Mouse (Mus musculus) liver, postnatal 0 days (tissue): ENCODE measurements around the gene Gfpt2. TPM values are rescaled to one million over a fixed set of nuclear protein-coding genes. Genes with fewer than 3 reads are reported as not detected.
A peak's percentile ranks its signal among the peaks of the same experiment; 100 is the strongest.
"Not testable (repeated sequence)": the region's sequence is repeated elsewhere in the genome, so short reads cannot be mapped to it uniquely, and the experiment has no call there.

Experiments
- ATAC-seq: fragments of 200-750 bp; cut with Nextera tagmentation; 2 replicates; pipeline ENCODE4 v1.8.0; 2017; ENCODE audit warnings: mild to moderate bottlenecking, moderate library complexity
- DNase-seq: peaks from one replicate; pipeline ENCODE4 v3.0.0-alpha.2; 2016
- H3K27ac ChIP-seq: fragments of 300-500 bp; sonication (generic); 2 replicates; pipeline ENCODE4 v1.5.1; 2014; ENCODE audit warnings: antibody characterized with exemption, moderate library complexity, mild to moderate bottlenecking, low read depth
- H3K27me3 ChIP-seq: fragments of 300-500 bp; sonication (generic); 2 replicates; pipeline ENCODE4 v1.6.1; 2014; ENCODE audit warnings: low read length, control low read depth, mixed read lengths; ENCODE audit not compliant: insufficient read depth
- H3K36me3 ChIP-seq: fragments of 300-500 bp; sonication (generic); replicated peaks from 2 replicates; pipeline ENCODE4 v1.6.1; 2014; ENCODE audit warnings: mild to moderate bottlenecking, control low read depth, low read length, moderate library complexity, mixed read lengths; ENCODE audit not compliant: insufficient read depth
- H3K4me1 ChIP-seq: fragments of 300-500 bp; sonication (generic); 2 replicates; pipeline ENCODE4 v1.6.1; 2014; ENCODE audit warnings: antibody characterized with exemption, mild to moderate bottlenecking, control low read depth; ENCODE audit not compliant: insufficient read depth
- H3K4me2 ChIP-seq: fragments of 300-500 bp; sonication (generic); 2 replicates; pipeline ENCODE4 v1.6.1; 2014; ENCODE audit warnings: low read depth, mild to moderate bottlenecking, low read length, moderate library complexity, mixed read lengths
- H3K4me3 ChIP-seq: fragments of 300-500 bp; sonication (generic); 2 replicates; pipeline ENCODE4 v1.5.1; 2014; ENCODE audit warnings: low read depth, low read length
- H3K9ac ChIP-seq: fragments of 300-500 bp; sonication (generic); replicated peaks from 2 replicates; pipeline ENCODE4 v1.6.1; 2014; ENCODE audit warnings: mild to moderate bottlenecking, moderate library complexity
- H3K9me3 ChIP-seq: fragments of 300-500 bp; sonication (generic); 2 replicates; pipeline ENCODE4 v1.6.1; 2016; ENCODE audit warnings: mild to moderate bottlenecking, control low read depth, low read length, mixed read lengths
- CTCF ChIP-seq: sonication (generic); IDR thresholded peaks from 2 replicates; pipeline ENCODE4 v1.5.1; 2016; ENCODE audit warnings: antibody characterized with exemption, low read depth
- EP300 ChIP-seq: IDR thresholded peaks from 2 replicates; pipeline ENCODE4 v1.6.1; 2016; ENCODE audit warnings: antibody characterized with exemption, low read depth, mild to moderate bottlenecking
- WGBS: fragments of 180-500 bp; shearing (Covaris S2); extraction: QIAGEN DNeasy Blood & Tissue Kit; methylation state at CpG from one replicate; pipeline ENCODE4 v1.1.7; 2014; ENCODE audit not compliant: insufficient replicate concordance; 5-methylcytosine and 5-hydroxymethylcytosine counted together
- polyA plus RNA-seq: library from polyadenylated mRNA; unstranded; fragments of >200 nt; fragmentation: Nextera tagmentation; extraction: Ambion mirVana; gene quantifications from 2 replicates; pipeline ENCODE4 v1.2.1, GENCODE M21; 2015

The Gfpt2 gene
- polyA plus RNA-seq, 1 experiment from 2014 or later: 0.81 TPM

DNA sequence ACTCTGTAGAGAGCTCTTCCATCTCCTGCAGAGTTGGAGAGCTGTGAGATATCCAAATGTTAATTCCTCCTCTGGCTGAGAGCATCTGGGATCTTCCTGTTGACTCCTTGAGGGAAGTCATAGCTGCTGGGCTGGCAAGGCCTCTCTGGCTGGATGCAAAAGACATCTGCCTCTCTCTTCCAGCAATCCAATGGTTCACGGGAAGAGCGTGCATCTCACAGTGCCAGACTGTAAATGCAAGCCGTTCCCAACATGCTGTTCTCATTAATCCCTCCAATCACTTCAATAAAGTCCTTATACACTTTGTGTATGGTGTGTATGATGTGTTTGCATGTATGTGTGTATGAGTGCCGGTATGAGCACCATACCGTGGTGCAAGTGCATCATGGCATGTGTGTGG lies 32.8 kb upstream of the Gfpt2 start:
- Histone ChIP-seq H3K9ac (no peak overlapping the region), H3K9me3 (no peaks in the 10 kb centered on the region), H3K4me2 (no peak overlapping the region), H3K4me1 (peaks cover 10% of the 10 kb centered on the region; the same call in 1 of the 2 replicates), H3K27ac (no peak overlapping the region), H3K4me3 (no peak overlapping the region), H3K36me3 (no peaks in the 10 kb centered on the region), H3K27me3 (no peaks in the 10 kb centered on the region)
- TF ChIP-seq CTCF (no peak), EP300 (no peak)
- ATAC-seq (no peak), DNase-seq (no peak)
- 74% methylated on average over 5 of the region's 5 CpGs for WGBS

- Histone ChIP-seq H3K9me3 (no peaks in the 10 kb centered on the region), H3K36me3 (no peaks in the 10 kb centered on the region), H3K4me2 (no peak overlapping the region), H3K4me3 (no peak overlapping the region), H3K27ac (no peak overlapping the region), H3K9ac (no peak overlapping the region), H3K27me3 (no peaks in the 10 kb centered on the region), H3K4me1 (peaks cover 11% of the 10 kb centered on the region; the same call in 1 of the 2 replicates)
- DNase-seq: no peak
- ATAC-seq: no peak
- no peak for TF ChIP-seq EP300
- TF ChIP-seq CTCF: no peak
Measured at GRCm38 (mm10) chr11:49763555-49763954, 30.4 kb upstream of the Gfpt2 start.

DNA sequence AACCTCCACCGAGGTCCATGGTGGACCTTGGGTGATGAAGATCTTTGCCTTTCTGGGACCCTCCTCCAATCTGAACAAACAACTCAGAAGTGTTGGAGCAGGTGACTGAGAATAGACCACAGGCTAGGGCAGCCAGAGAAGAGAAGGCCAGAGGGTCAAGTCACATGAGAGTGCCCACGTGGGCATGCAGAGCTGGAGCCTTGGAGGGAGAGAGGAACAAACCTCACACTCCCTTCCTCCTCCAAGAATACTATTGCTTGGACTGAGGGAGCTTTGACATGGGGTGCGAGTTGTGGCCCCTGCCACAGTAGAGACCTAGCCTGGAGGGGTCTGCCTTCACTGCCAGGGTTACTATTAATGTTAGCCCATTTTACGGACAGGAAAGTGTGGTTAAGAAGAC lies 30.0 kb upstream of the Gfpt2 start:
- no peaks in the 10 kb centered on the region for H3K9me3 ChIP-seq
- H3K27me3 ChIP-seq: no peaks in the 10 kb centered on the region
- H3K36me3 ChIP-seq: no peaks in the 10 kb centered on the region
- H3K27ac ChIP-seq: no peak overlapping the region
- ATAC-seq (no peak), DNase-seq (no peak)
- H3K9ac ChIP-seq: no peak overlapping the region
- TF ChIP-seq EP300: no peak
- no peak for TF ChIP-seq CTCF
- H3K4me2 ChIP-seq: no peak overlapping the region
- H3K4me1 ChIP-seq: peaks cover 11% of the 10 kb centered on the region; the same call in 1 of the 2 replicates
- 35% methylated on average over 4 of the region's 4 CpGs for WGBS
- no peak overlapping the region for H3K4me3 ChIP-seq

DNA sequence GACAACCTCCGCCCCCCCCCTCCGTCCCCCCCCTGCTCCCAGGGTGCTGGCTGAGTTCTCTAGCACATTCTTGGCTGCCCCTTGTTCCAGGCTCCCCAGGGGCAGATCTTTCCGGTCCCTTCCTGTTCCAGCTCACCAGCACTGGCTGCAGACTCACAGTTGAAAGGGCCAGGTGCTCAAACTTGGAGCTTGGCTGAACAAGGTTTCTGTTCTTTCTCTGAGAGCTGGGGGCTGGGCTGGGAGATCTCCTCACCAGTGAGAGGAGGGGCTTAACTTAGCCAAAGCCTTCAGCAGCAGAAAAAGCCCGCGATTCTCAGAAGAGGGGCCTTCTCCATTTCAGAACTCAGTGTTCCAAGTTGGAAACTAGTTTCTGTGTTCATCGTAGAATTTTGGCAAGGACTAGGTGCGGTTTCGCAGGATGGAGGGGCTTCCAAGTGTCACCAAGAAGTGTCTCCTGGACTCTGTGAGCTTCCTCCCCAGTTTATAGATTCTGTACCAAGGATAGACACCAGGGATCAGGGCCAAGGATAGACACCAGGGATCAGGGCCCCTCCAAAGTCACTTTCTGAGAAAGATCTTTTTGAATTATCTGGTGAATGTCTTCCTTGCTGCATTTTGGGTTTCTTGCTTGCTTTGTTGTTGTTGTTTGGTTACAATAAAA lies 29.2 kb upstream of the Gfpt2 start:
- Histone ChIP-seq H3K4me1 (peaks cover 11% of the 10 kb centered on the region; the same call in 1 of the 2 replicates), H3K9me3 (no peaks in the 10 kb centered on the region), H3K36me3 (no peaks in the 10 kb centered on the region), H3K4me3 (no peak overlapping the region), H3K27ac (0 out of 2 replicates have a peak overlapping the region, but pooled peaks have one; percentile 22), H3K4me2 (no peak overlapping the region), H3K27me3 (no peaks in the 10 kb centered on the region), H3K9ac (no peak overlapping the region; the same call in 1 of the 2 replicates)
- DNase-seq (peak; percentile 56), ATAC-seq (peak; percentile 50; the same call in 1 of the 2 replicates)
- 27% methylated on average over 8 of the region's 8 CpGs for WGBS
- TF ChIP-seq EP300: no peak
- TF ChIP-seq CTCF: no peak

DNA sequence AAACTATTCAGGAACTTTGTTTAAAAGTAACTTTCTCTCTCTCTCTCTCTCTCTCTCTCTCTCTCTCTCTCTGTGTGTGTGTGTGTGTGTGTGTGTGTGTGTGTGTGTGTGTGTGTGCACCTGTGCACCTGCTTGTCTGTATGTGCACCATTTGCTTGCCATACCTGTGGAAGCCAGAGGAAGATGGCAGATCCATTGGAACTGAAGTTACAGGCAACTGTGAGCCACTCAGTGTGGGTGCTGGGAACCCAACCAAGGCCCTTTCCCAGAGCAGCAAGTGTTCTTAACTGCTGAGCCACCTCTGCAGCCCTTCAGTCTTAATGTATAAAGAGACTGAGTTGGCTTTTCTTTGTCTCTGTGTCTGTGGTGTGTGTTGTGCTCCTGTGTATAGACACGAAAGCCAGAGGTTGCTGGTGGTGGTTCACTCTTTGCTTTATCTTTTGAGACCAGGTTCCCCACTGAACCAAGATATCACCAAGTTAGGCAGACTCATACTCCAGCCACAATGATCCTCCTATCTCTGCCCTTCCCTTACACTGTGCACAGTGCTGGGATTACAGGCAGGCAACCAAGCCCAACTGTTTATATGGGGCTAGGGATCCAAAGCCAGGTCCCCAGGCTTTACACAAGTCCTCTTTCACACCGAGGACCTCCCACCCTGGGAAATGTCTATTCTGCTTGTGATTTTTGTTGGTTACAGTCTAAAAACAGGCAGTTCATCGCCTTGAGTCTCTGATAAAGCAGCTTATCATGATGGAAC lies 28.4 kb upstream of the Gfpt2 start:
- Histone ChIP-seq H3K27me3 (no peaks in the 10 kb centered on the region), H3K4me2 (no peak overlapping the region), H3K4me1 (peaks cover 11% of the 10 kb centered on the region; the same call in 1 of the 2 replicates), H3K9ac (no peak overlapping the region), H3K36me3 (no peaks in the 10 kb centered on the region), H3K27ac (no peak overlapping the region), H3K4me3 (no peak overlapping the region), H3K9me3 (no peaks in the 10 kb centered on the region)
- ATAC-seq (peak; percentile 86), DNase-seq (no peak)
- WGBS: 44% methylated on average over 3 of the region's 3 CpGs
- TF ChIP-seq CTCF (no peak), EP300 (peak; percentile 89)

- H3K27ac ChIP-seq: no peak overlapping the region
- H3K4me2 ChIP-seq: no peak overlapping the region
- DNase-seq: no peak
- H3K27me3 ChIP-seq: no peaks in the 10 kb centered on the region
- no peak overlapping the region for H3K4me3 ChIP-seq
- peak; percentile 66 for ATAC-seq
- TF ChIP-seq CTCF (no peak), EP300 (no peak)
- peaks cover 11% of the 10 kb centered on the region; the same call in 1 of the 2 replicates for H3K4me1 ChIP-seq
- H3K36me3 ChIP-seq: no peaks in the 10 kb centered on the region
- no peak overlapping the region for H3K9ac ChIP-seq
- no peaks in the 10 kb centered on the region for H3K9me3 ChIP-seq
- 61% methylated on average over 2 of the region's 2 CpGs for WGBS
Measured at GRCm38 (mm10) chr11:49766137-49766411, 27.9 kb upstream of the Gfpt2 start.

DNA sequence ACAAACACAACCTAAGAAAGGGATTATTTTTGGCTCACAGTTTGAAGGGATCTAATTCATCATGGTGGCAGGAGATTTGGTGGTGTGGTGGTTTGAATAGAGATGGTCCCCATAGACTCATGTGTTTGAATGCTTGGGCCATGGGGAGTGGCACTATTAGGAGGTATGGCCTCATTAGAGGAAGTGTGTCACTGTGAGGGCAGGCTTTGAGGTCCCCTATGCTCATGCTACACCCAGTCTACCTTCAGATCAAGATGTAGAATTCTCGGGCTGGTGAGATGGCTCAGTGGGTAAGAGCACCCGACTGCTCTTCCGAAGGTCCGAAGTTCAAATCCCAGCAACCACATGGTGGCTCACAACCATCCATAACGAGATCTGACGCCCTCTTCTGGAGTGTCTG lies 26.5 kb upstream of the Gfpt2 start:
- H3K4me3 ChIP-seq, H3K9me3 ChIP-seq, H3K9ac ChIP-seq, H3K27ac ChIP-seq, H3K27me3 ChIP-seq, ATAC-seq, H3K36me3 ChIP-seq, DNase-seq, H3K4me2 ChIP-seq: not testable (repeated sequence)
- WGBS: 96% methylated on average over 4 of the region's 6 CpGs
- H3K4me1 ChIP-seq: peaks cover 11% of the 10 kb centered on the region; the same call in 1 of the 2 replicates
